Mouse (Mus musculus) central nervous system, embryonic 14 days (tissue): Measurements from ENCODE around the gene Phlpp2. TPM values are rescaled to one million over a fixed set of nuclear protein-coding genes. Genes with fewer than 3 reads are reported as not detected.

Source experiments
- polyA plus RNA-seq: library from polyadenylated mRNA; depleted of rRNA; stranded (reverse); fragments of >200 nt; gene quantifications from 2 replicates; pipeline ENCODE4 v1.2.3, GENCODE M21; 2012; rRNA removed

Gene Phlpp2
- 14.4 TPM in 2 replicates for polyA plus RNA-seq

GRCm38 (mm10) chr8:109868003-109868679 is at the start of gene Phlpp2:
Phlpp2 (plus strand) TSS chr8:109868542.

GRCm38 (mm10) chr8:109961693-109962367 is 93.5 kb downstream of the Phlpp2 start, which contains the start of gene Marveld3:
Marveld3 (minus strand) TSS chr8:109962203.

GRCm38 (mm10) chr8:109990224-109990623 is 121.9 kb downstream of the Phlpp2 start, which contains the start of gene Tat:
Tat (plus strand) TSS chr8:109990437.

Other genes starting within 250 kb of the Phlpp2 start
- 136 and 149 TPM in 2 replicates for gene Ist1, start 175.3 kb upstream of the Phlpp2 start, polyA plus RNA-seq
- 103 and 108 TPM in 2 replicates for gene Zfp821, start 163.0 kb upstream of the Phlpp2 start, polyA plus RNA-seq
- 11.1 and 12.2 TPM in 2 replicates for gene Atxn1l, start 130.8 kb upstream of the Phlpp2 start, polyA plus RNA-seq
- 80.7 and 84.2 TPM in 2 replicates for gene Ap1g1, start 90.0 kb upstream of the Phlpp2 start, polyA plus RNA-seq
- gene Marveld3, start 93.7 kb downstream of the Phlpp2 start, polyA plus RNA-seq: 0.53 and 0.75 TPM in 2 replicates
- 0.02 and 0.04 TPM in 2 replicates for gene Tat, start 121.9 kb downstream of the Phlpp2 start, polyA plus RNA-seq
- not detected in 2 replicates for gene Chst4, start 171.2 kb downstream of the Phlpp2 start, polyA plus RNA-seq
- 12.3 and 12.9 TPM in 2 replicates for gene Zfp612, start 211.2 kb downstream of the Phlpp2 start, polyA plus RNA-seq
- not detected in 2 replicates for gene Gm21964, start 232.7 kb downstream of the Phlpp2 start, polyA plus RNA-seq
- not detected in 2 replicates for gene Gm17720, start 234.2 kb downstream of the Phlpp2 start, polyA plus RNA-seq